In genomic region chr1:24179856-24180255, GRCm38 (mm10) we compare ENCODE assay signal across 22 mouse cellular contexts. TPM values are rescaled to one million over a fixed set of nuclear protein-coding genes. Genes with fewer than 3 reads are reported as not detected.
A peak's percentile ranks its signal among the peaks of the same experiment; 100 is the strongest.
DNase-seq lines count a peak whose midpoint lies in the region; ATAC-seq and TF ChIP-seq lines count a peak whose summit lies in the region.
"Had no signal": no experiment of that assay in that cellular context is flagged by ENCODE, and none has a peak within 500 bp of the region (broad histone marks: within the 10 kb centered on the region; RNA-seq: fewer than 3 reads in every experiment).

No protein-coding gene starts in this region.

- no peaks in the 10 kb centered on the region for H3K27me3 ChIP-seq in kidney, postnatal 0 days (ENCODE audit: insufficient read depth, low read length)
- H3K27me3 ChIP-seq in limb, embryonic 13.5 days: no peaks in the 10 kb centered on the region
- H3K27me3 ChIP-seq: forebrain, embryonic 13.5 days; heart, embryonic 15.5 days; hindbrain, embryonic 12.5 days; neural tube, embryonic 13.5 days; stomach, embryonic 15.5 days had no signal

- DNase-seq in kidney, postnatal 0 days (ENCODE audit: low spot score): peak; percentile 36
- DNase-seq in kidney, postnatal 25 days: no peak
- DNase-seq in 3T3-L1 (ENCODE audit: low read depth, low spot score) (peak; percentile 29), R1 (ENCODE audit: low read depth, low spot score) (peak; percentile 16)
- DNase-seq in left cerebral cortex, postnatal 25 days (ENCODE audit: low spot score in 2 of 2): no peak
- DNase-seq in right cerebral cortex, postnatal 25 days: no peak
- DNase-seq: adrenal gland, postnatal 14 days; cerebellum, postnatal 14 days; heart, adult 11 months; kidney, postnatal 14 days; liver; lung, adult 2 months; spleen, adult 18-20 months had no signal

- no peak overlapping the region for H3K4me2 ChIP-seq in kidney, postnatal 0 days (ENCODE audit: low read length)
- H3K4me2 ChIP-seq in limb, embryonic 13.5 days (replicated peaks): 0 out of 2 replicates have a peak overlapping the region, but pooled peaks have one; percentile 10
- H3K4me2 ChIP-seq: forebrain, embryonic 13.5 days; heart, embryonic 15.5 days; hindbrain, embryonic 12.5 days; neural tube, embryonic 13.5 days; stomach, embryonic 15.5 days had no signal

- H3K27ac ChIP-seq in kidney, postnatal 0 days: no peak overlapping the region
- no peak overlapping the region for H3K27ac ChIP-seq in limb, embryonic 13.5 days
- H3K27ac ChIP-seq: forebrain, embryonic 13.5 days; heart, embryonic 15.5 days; hindbrain, embryonic 12.5 days; neural tube, embryonic 13.5 days; stomach, embryonic 15.5 days had no signal

- ATAC-seq in kidney, postnatal 0 days (replicated peaks; ENCODE audit: low FRiP score, low read depth): no peak
- ATAC-seq in limb, embryonic 13.5 days (ENCODE audit: low FRiP score, low read depth): no peak
- ATAC-seq: forebrain, embryonic 13.5 days; intestine, embryonic 16.5 days had no signal

- H3K4me3 ChIP-seq in kidney, postnatal 0 days (replicated peaks; ENCODE audit: low read depth, low read length): no peak overlapping the region
- no peak overlapping the region for H3K4me3 ChIP-seq in limb, embryonic 13.5 days
- H3K4me3 ChIP-seq: forebrain, embryonic 13.5 days; heart, embryonic 15.5 days; hindbrain, embryonic 12.5 days; neural tube, embryonic 13.5 days; stomach, embryonic 15.5 days had no signal

- no peaks in the 10 kb centered on the region for H3K4me1 ChIP-seq in kidney, postnatal 0 days (replicated peaks; ENCODE audit: insufficient read depth, low read length)
- H3K4me1 ChIP-seq in limb, embryonic 13.5 days: no peaks in the 10 kb centered on the region; the same call in 1 of the 2 replicates
- H3K4me1 ChIP-seq: forebrain, embryonic 13.5 days; heart, embryonic 15.5 days; hindbrain, embryonic 12.5 days; neural tube, embryonic 13.5 days; stomach, embryonic 15.5 days had no signal

- no peaks in the 10 kb centered on the region for H3K9me3 ChIP-seq in kidney, postnatal 0 days (replicated peaks; ENCODE audit: low read length)
- no peaks in the 10 kb centered on the region for H3K9me3 ChIP-seq in limb, embryonic 13.5 days
- H3K9me3 ChIP-seq: forebrain, embryonic 13.5 days; G1E; heart, embryonic 15.5 days; hindbrain, embryonic 12.5 days; neural tube, embryonic 13.5 days; stomach, embryonic 15.5 days had no signal

- 57% methylated on average over 2 of the region's 2 CpGs for WGBS in kidney, postnatal 0 days
- WGBS in limb, embryonic 13.5 days: 68% methylated on average over 2 of the region's 2 CpGs

- no peaks in the 10 kb centered on the region for H3K36me3 ChIP-seq in kidney, postnatal 0 days (ENCODE audit: insufficient read depth, low read length)
- no peaks in the 10 kb centered on the region for H3K36me3 ChIP-seq in limb, embryonic 13.5 days
- H3K36me3 ChIP-seq: G1E; heart, embryonic 15.5 days; hindbrain, embryonic 12.5 days; neural tube, embryonic 13.5 days; stomach, embryonic 15.5 days had no signal

- intact Hi-C loops in left cerebral cortex, postnatal 25 days (cut with DNase I): loop anchor here (10.0 kb wide), 1 partner anchor 475 kb away; no protein-coding TSS in a partner anchor

- TF ChIP-seq CTCF in kidney, postnatal 0 days (IDR thresholded peaks at IDR 0.05; ENCODE audit: low read depth): no peak

- no peak overlapping the region for H3K9ac ChIP-seq in kidney, postnatal 0 days (ENCODE audit: low read depth, low read length)
- H3K9ac ChIP-seq in limb, embryonic 13.5 days: no peak overlapping the region
- H3K9ac ChIP-seq: forebrain, embryonic 13.5 days; heart, embryonic 15.5 days; hindbrain, embryonic 12.5 days; neural tube, embryonic 13.5 days; stomach, embryonic 15.5 days had no signal

RNA-seq across cellular contexts. Expression of gene Col9a1, which starts 2.4 kb away (rescaled TPM):
- 5.5 and 6.3 TPM in 2 replicates for polyA plus RNA-seq in kidney, postnatal 0 days (2015; fragmentation: Nextera tagmentation; extraction: Ambion mirVana)
- 236 and 245 TPM in 2 replicates for polyA plus RNA-seq in limb, embryonic 13.5 days (2015; fragmentation: Nextera tagmentation; extraction: Ambion mirVana)
- under 1 TPM; 0.60 to 0.94 TPM for total RNA-seq in left cerebral cortex, postnatal 25 days (2021)
- total RNA-seq: megakaryocyte, adult 5-6 weeks had no signal
- polyA plus RNA-seq: G1E had no signal

Comparison
In these comparisons a context has a peak if more than half of its experiments do, and no peak if none do; other contexts are left out.
1. DNase-seq: peak in kidney, postnatal 0 days (single experiment), 3T3-L1 (single experiment) and R1 (single experiment); none in kidney, postnatal 25 days (0 of 2), left cerebral cortex, postnatal 25 days (0 of 2) and right cerebral cortex, postnatal 25 days (single experiment).
2. RNA of gene Col9a1, which starts 2.4 kb away (polyA plus RNA-seq): 236 to 245 TPM in limb, embryonic 13.5 days; 5.5 to 6.3 TPM in kidney, postnatal 0 days; every median in the first group is over 10 times any median in the second.